Comparison of ENCODE assay signal across 15 mouse cellular contexts in genomic region chr11:5849316-5849715, GRCm38 (mm10). TPM values are rescaled to one million over a fixed set of nuclear protein-coding genes. Genes with fewer than 3 reads are reported as not detected.
DNase-seq lines count a peak whose midpoint lies in the region; ATAC-seq and TF ChIP-seq lines count a peak whose summit lies in the region.
"Had no signal": no experiment of that assay in that cellular context is flagged by ENCODE, and none has a peak within 500 bp of the region (broad histone marks: within the 10 kb centered on the region; RNA-seq: fewer than 3 reads in every experiment).

No protein-coding gene starts in this region.

- no peak for TF ChIP-seq CTCF in midbrain, postnatal 0 days (IDR thresholded peaks at IDR 0.05)

- no peak overlapping the region for H3K9ac ChIP-seq in midbrain, embryonic 14.5 days (replicated peaks; ENCODE audit: low read length)
- no peak overlapping the region for H3K9ac ChIP-seq in midbrain, postnatal 0 days (replicated peaks; ENCODE audit: low read length, poor library complexity, severe bottlenecking)
- H3K9ac ChIP-seq: intestine, embryonic 15.5 days; liver, postnatal 0 days had no signal

- H3K4me2 ChIP-seq in midbrain, embryonic 14.5 days (ENCODE audit: low read length): no peak overlapping the region
- H3K4me2 ChIP-seq in midbrain, postnatal 0 days (ENCODE audit: low read depth, low read length, poor library complexity, severe bottlenecking): no peak overlapping the region
- H3K4me2 ChIP-seq: intestine, embryonic 15.5 days had no signal

- no peak overlapping the region for H3K4me3 ChIP-seq in midbrain, embryonic 14.5 days (replicated peaks; ENCODE audit: low read depth, low read length)
- H3K4me3 ChIP-seq in midbrain, postnatal 0 days (ENCODE audit: low read depth, low read length): no peak overlapping the region
- H3K4me3 ChIP-seq: intestine, embryonic 15.5 days; midbrain, embryonic 10.5 days had no signal

- no peak overlapping the region for H3K27ac ChIP-seq in midbrain, embryonic 14.5 days (replicated peaks; ENCODE audit: low read depth, low read length)
- H3K27ac ChIP-seq in midbrain, postnatal 0 days (ENCODE audit: low read depth, low read length): no peak overlapping the region
- H3K27ac ChIP-seq: intestine, embryonic 15.5 days; midbrain, embryonic 10.5 days had no signal

- ATAC-seq in midbrain, embryonic 14.5 days (ENCODE audit: low FRiP score, low TSS enrichment): no peak
- no peak for ATAC-seq in midbrain, postnatal 0 days (ENCODE audit: low FRiP score)
- ATAC-seq in erythroid progenitor cell, adult 5-6 weeks (replicated peaks; ENCODE audit: low FRiP score, poor library complexity, severe bottlenecking): 0 out of 2 replicates have a peak, but pooled peaks have one; percentile 19
- ATAC-seq: activated CD4-positive, CD25-positive, alpha-beta regulatory T cell, adult 4 months; intestine, embryonic 15.5 days; liver, postnatal 0 days had no signal

- H3K36me3 ChIP-seq in midbrain, embryonic 14.5 days (ENCODE audit: control insufficient read depth, insufficient read depth, low read length): no peaks in the 10 kb centered on the region
- H3K36me3 ChIP-seq in midbrain, postnatal 0 days (ENCODE audit: insufficient read depth, low read length): no peaks in the 10 kb centered on the region
- H3K36me3 ChIP-seq: intestine, embryonic 15.5 days; midbrain, embryonic 10.5 days had no signal

- DNase-seq in heart, postnatal 14 days: peak; percentile 28 to 31
- DNase-seq in heart, postnatal 36 days: no peak
- peak; percentile 22 for DNase-seq in midbrain, embryonic 14.5 days
- DNase-seq in midbrain, postnatal 0 days (ENCODE audit: low spot score): no peak
- peak; percentile 90 for DNase-seq in Muller cell, postnatal 12 days (ENCODE audit: inconsistent ontology term)
- DNase-seq in left cerebral cortex, adult 11 months (ENCODE audit: low spot score): no peak
- DNase-seq: cerebellum, adult 9-10 months; gastrocnemius, postnatal 10 days; liver, postnatal 0 days had no signal

- 63% methylated on average over 2 of the region's 2 CpGs for WGBS in midbrain, embryonic 14.5 days
- 46% methylated on average over 2 of the region's 2 CpGs for whole genome bisulfite sequencing in midbrain, postnatal 0 days

- H3K9me3 ChIP-seq in midbrain, embryonic 14.5 days (ENCODE audit: control insufficient read depth, low read length): no peaks in the 10 kb centered on the region
- no peaks in the 10 kb centered on the region for H3K9me3 ChIP-seq in midbrain, postnatal 0 days (ENCODE audit: low read length)
- H3K9me3 ChIP-seq: intestine, embryonic 15.5 days had no signal

- H3K4me1 ChIP-seq in midbrain, embryonic 14.5 days (ENCODE audit: control insufficient read depth, insufficient read depth, low read length): no peaks in the 10 kb centered on the region; the same call in 1 of the 2 replicates
- H3K4me1 ChIP-seq in midbrain, postnatal 0 days (ENCODE audit: insufficient read depth, low read length): no peaks in the 10 kb centered on the region
- H3K4me1 ChIP-seq: intestine, embryonic 15.5 days; midbrain, embryonic 10.5 days had no signal

- intact Hi-C loops in heart, postnatal 14 days (cut with DNase I): no loop called here
- intact Hi-C loops in heart, postnatal 36 days (cut with DNase I): no loop called here

- H3K27me3 ChIP-seq in midbrain, embryonic 14.5 days (ENCODE audit: control insufficient read depth, insufficient read depth, low read length): no peaks in the 10 kb centered on the region
- no peaks in the 10 kb centered on the region; the same call in 1 of the 2 replicates for H3K27me3 ChIP-seq in midbrain, postnatal 0 days (ENCODE audit: insufficient read depth, low read length)
- H3K27me3 ChIP-seq: intestine, embryonic 15.5 days had no signal

RNA-seq across cellular contexts. Expression of gene Polm, which starts 11.5 kb away (rescaled TPM):
- total RNA-seq in heart, postnatal 14 days (2021): 1 to 10 TPM; 4.2 to 5.0 TPM
- total RNA-seq in heart, postnatal 36 days (2021): 1 to 10 TPM; 2.7 to 3.1 TPM
- polyA plus RNA-seq in midbrain, embryonic 14.5 days (2014; fragmentation: Nextera tagmentation; extraction: Ambion mirVana): 4.9 and 5.2 TPM in 2 replicates
- total RNA-seq in midbrain, postnatal 0 days (2014; rRNA removed): 6.6 and 10.7 TPM in 2 replicates
- 5.7 and 6.2 TPM in 2 replicates for polyA plus RNA-seq in midbrain, postnatal 0 days (2015; fragmentation: Nextera tagmentation; extraction: Ambion mirVana)
- 2.5 and 11.2 TPM in 2 replicates for total RNA-seq in erythroid progenitor cell, adult 5-6 weeks (2015; ENCODE audit: low replicate concordance)
- 1.3 and 10.4 TPM in 2 replicates for total RNA-seq in erythroid progenitor cell, adult 5-6 weeks (2017; ENCODE audit: low replicate concordance)

RNA-seq across cellular contexts. Expression of gene Aebp1, which starts 12.4 kb away (rescaled TPM):
- total RNA-seq in heart, postnatal 14 days (2021): 10 to 100 TPM; 27.1 to 32.5 TPM
- total RNA-seq in heart, postnatal 36 days (2021): 10 to 100 TPM; 17.3 to 27.3 TPM
- 0.23 and 8.5 TPM in 2 replicates for polyA plus RNA-seq in midbrain, embryonic 14.5 days (2014; fragmentation: Nextera tagmentation; extraction: Ambion mirVana)
- 19.8 and 29.7 TPM in 2 replicates for total RNA-seq in midbrain, postnatal 0 days (2014; rRNA removed)
- 25.8 and 28.9 TPM in 2 replicates for polyA plus RNA-seq in midbrain, postnatal 0 days (2015; fragmentation: Nextera tagmentation; extraction: Ambion mirVana)
- 1.3 TPM in 1 of 2 replicates, not detected in the other for total RNA-seq in erythroid progenitor cell, adult 5-6 weeks (2015; ENCODE audit: low replicate concordance)
- total RNA-seq in erythroid progenitor cell, adult 5-6 weeks (2017; ENCODE audit: low replicate concordance): not detected in 2 replicates
- total RNA-seq: neutrophil, adult 5-6 weeks had no signal

RNA-seq across cellular contexts. Expression of gene Pold2, which starts 28.8 kb away (rescaled TPM):
- total RNA-seq in heart, postnatal 14 days (2021): 10 to 100 TPM; 31.0 to 33.0 TPM
- total RNA-seq in heart, postnatal 36 days (2021): 10 to 100 TPM; 36.1 to 38.7 TPM
- 42.5 and 46.6 TPM in 2 replicates for polyA plus RNA-seq in midbrain, embryonic 14.5 days (2014; fragmentation: Nextera tagmentation; extraction: Ambion mirVana)
- total RNA-seq in midbrain, postnatal 0 days (2014; rRNA removed): 21.3 and 30.3 TPM in 2 replicates
- 41.1 and 47.7 TPM in 2 replicates for polyA plus RNA-seq in midbrain, postnatal 0 days (2015; fragmentation: Nextera tagmentation; extraction: Ambion mirVana)
- 23.1 and 38.2 TPM in 2 replicates for total RNA-seq in erythroid progenitor cell, adult 5-6 weeks (2015; ENCODE audit: low replicate concordance)
- total RNA-seq in erythroid progenitor cell, adult 5-6 weeks (2017; ENCODE audit: low replicate concordance): 14.4 and 14.9 TPM in 2 replicates

RNA-seq across cellular contexts. Expression of gene Pgam2, which starts 45.8 kb away (rescaled TPM):
- total RNA-seq in heart, postnatal 14 days (2021): 100 to 1,000 TPM; 796 to 815 TPM
- 100 to 1,000 TPM; 793 to 969 TPM for total RNA-seq in heart, postnatal 36 days (2021)
- 2.1 and 2.3 TPM in 2 replicates for polyA plus RNA-seq in midbrain, embryonic 14.5 days (2014; fragmentation: Nextera tagmentation; extraction: Ambion mirVana)
- total RNA-seq in midbrain, postnatal 0 days (2014; rRNA removed): not detected in 2 replicates
- polyA plus RNA-seq in midbrain, postnatal 0 days (2015; fragmentation: Nextera tagmentation; extraction: Ambion mirVana): 2.9 and 3.8 TPM in 2 replicates
- total RNA-seq in erythroid progenitor cell, adult 5-6 weeks (2015; ENCODE audit: low replicate concordance): not detected in 2 replicates
- total RNA-seq in erythroid progenitor cell, adult 5-6 weeks (2017; ENCODE audit: low replicate concordance): not detected in 2 replicates

RNA-seq across cellular contexts. Expression of gene Myl7, which starts 49.3 kb away (rescaled TPM):
- total RNA-seq in heart, postnatal 14 days (2021): 100 to 1,000 TPM; 304 to 849 TPM
- 100 to 1,000 TPM; 502 to 735 TPM for total RNA-seq in heart, postnatal 36 days (2021)
- polyA plus RNA-seq in midbrain, embryonic 14.5 days (2014; fragmentation: Nextera tagmentation; extraction: Ambion mirVana): not detected in 2 replicates
- not detected in 2 replicates for total RNA-seq in midbrain, postnatal 0 days (2014; rRNA removed)
- 0.31 TPM in 1 of 2 replicates, not detected in the other for polyA plus RNA-seq in midbrain, postnatal 0 days (2015; fragmentation: Nextera tagmentation; extraction: Ambion mirVana)
- total RNA-seq in erythroid progenitor cell, adult 5-6 weeks (2015; ENCODE audit: low replicate concordance): not detected in 2 replicates
- not detected in 2 replicates for total RNA-seq in erythroid progenitor cell, adult 5-6 weeks (2017; ENCODE audit: low replicate concordance)
- total RNA-seq: gastrocnemius, postnatal 10 days; left cerebral cortex, postnatal 25 days; neutrophil, adult 5-6 weeks had no signal
- polyA plus RNA-seq: activated CD4-positive, CD25-positive, alpha-beta regulatory T cell, adult 4 months had no signal

Comparison
In these comparisons a context has a peak if more than half of its experiments do, and no peak if none do; other contexts are left out.
1. DNase-seq: peak in heart, postnatal 14 days (2 of 2), midbrain, embryonic 14.5 days (single experiment) and Muller cell, postnatal 12 days (single experiment); none in heart, postnatal 36 days (0 of 2), midbrain, postnatal 0 days (single experiment) and left cerebral cortex, adult 11 months (single experiment).